Mouse (Mus musculus): Measurements from ENCODE around the gene Sub1.

DNA sequence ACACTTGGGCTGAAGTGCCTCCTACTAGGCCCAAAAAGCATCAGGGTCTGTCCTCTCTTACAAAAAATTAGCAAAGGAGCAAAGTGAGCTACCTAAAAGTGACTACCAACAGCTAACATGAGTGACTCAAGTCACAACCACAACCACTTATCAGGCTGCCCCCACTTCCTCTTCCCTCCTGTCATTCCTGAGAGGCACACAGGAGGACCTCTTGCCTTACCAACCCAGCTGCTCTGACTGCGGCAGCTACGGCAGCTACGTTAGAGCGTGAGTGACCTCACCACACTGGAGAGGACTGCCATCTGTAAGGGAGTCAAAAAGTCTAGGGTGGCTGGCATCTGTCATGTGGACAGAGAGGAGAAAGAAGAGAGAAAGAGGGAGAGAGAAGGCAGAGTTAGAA lies 37.5 kb upstream of the Sub1 start:
- TF ChIP-seq CTCF (IDR thresholded peaks at IDR 0.05; ENCODE audit: extremely low read depth, insufficient read length, insufficient replicate concordance, low read depth, low read length) (no peak), POLR2A (IDR thresholded peaks at IDR 0.05; ENCODE audit: low read depth, low read length) (no peak)
